Mouse (Mus musculus) heart, adult 2 months (tissue): ENCODE data around the gene Src.

ENCODE experiments used
- CTCF ChIP-seq: fragments of 200-600 bp; IDR thresholded peaks from 2 replicates; pipeline ENCODE4 v1.8.1; 2022; ENCODE audit warnings: antibody characterized with exemption, mild to moderate bottlenecking, moderate library complexity
- POLR2A ChIP-seq: fragments of 200-500 bp; IDR thresholded peaks from 2 replicates; pipeline ENCODE4 v1.6.1; 2011; ENCODE audit warnings: mild to moderate bottlenecking, low read depth, low read length, control low read depth; ENCODE audit not compliant: insufficient read depth

GRCm38 (mm10) chr2:157384836-157385235, 33.4 kb upstream of the Src start:
- TF ChIP-seq CTCF (no peak), POLR2A (no peak)
